In the genomic region with DNA sequence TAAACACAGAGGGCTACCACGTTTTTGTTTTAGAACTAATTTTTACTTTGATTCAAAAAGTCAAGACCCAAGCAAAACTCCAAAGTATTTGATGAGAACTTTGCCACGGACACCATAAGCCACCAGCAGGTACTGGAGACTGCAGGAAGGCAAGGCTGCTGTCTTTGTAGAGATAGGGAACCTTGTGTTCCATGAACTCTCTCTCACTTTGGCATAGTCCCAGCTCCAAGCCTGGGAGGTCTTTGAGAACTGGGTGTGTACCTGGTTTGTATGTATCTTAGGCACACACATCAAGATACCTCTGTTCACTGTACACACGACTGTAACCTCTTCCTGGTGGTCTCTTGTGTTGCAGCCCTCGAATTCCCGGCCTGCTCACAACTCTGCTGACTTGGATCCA, we compare ENCODE assay signal across 32 mouse cellular contexts. TPM values are rescaled to one million over a fixed set of nuclear protein-coding genes. Genes with fewer than 3 reads are reported as not detected.
"Had no signal": no experiment of that assay in that cellular context is flagged by ENCODE, and none has a peak within 500 bp of the region (broad histone marks: within the 10 kb centered on the region; RNA-seq: fewer than 3 reads in every experiment).

No protein-coding gene starts in this region.

- H3K4me3 ChIP-seq: gastrocnemius, adult 2 months; heart, embryonic 12.5 days; hindbrain, embryonic 10.5 days; hindbrain, embryonic 12.5 days; intestine, embryonic 15.5 days; left cerebral cortex, adult 2 months; limb, embryonic 13.5 days; limb, embryonic 15.5 days; liver, embryonic 12.5 days had no signal

- ATAC-seq: hindbrain, embryonic 16.5 days; inflammation-experienced regulatory T-cells, adult 6 months; intestine, embryonic 15.5 days; intestine, postnatal 0 days; liver, embryonic 12.5 days had no signal

- H3K4me1 ChIP-seq: heart, embryonic 12.5 days; intestine, embryonic 15.5 days; limb, embryonic 13.5 days; limb, embryonic 15.5 days; liver, embryonic 12.5 days had no signal

- DNase-seq: gastrocnemius, adult 2 months; gastrocnemius, postnatal 10 days; gastrocnemius, postnatal 25 days; heart, postnatal 10 days; heart, postnatal 4 days; kidney, adult 18-20 months; kidney, adult 8-10 months; kidney, postnatal 10 days; kidney, postnatal 25 days; kidney, postnatal 4 days; layer of hippocampus, adult 9-11 months had no signal

- H3K36me3 ChIP-seq: intestine, embryonic 15.5 days had no signal

- H3K27ac ChIP-seq: gastrocnemius, adult 2 months; hindbrain, embryonic 10.5 days; hindbrain, embryonic 12.5 days; hindbrain, embryonic 14.5 days; intestine, embryonic 15.5 days; left cerebral cortex, adult 2 months; limb, embryonic 13.5 days; limb, embryonic 15.5 days; liver, embryonic 12.5 days; liver, embryonic 14.5 days had no signal

- H3K9me3 ChIP-seq: heart, embryonic 12.5 days; hindbrain, embryonic 10.5 days; hindbrain, embryonic 12.5 days; intestine, embryonic 15.5 days; limb, embryonic 13.5 days; limb, embryonic 15.5 days; liver, embryonic 12.5 days had no signal

- H3K9ac ChIP-seq: heart, embryonic 12.5 days; hindbrain, embryonic 12.5 days; hindbrain, embryonic 14.5 days; intestine, embryonic 15.5 days; limb, embryonic 13.5 days; limb, embryonic 15.5 days; liver, embryonic 12.5 days; liver, embryonic 14.5 days had no signal

- H3K27me3 ChIP-seq: heart, embryonic 12.5 days; hindbrain, embryonic 12.5 days; intestine, embryonic 15.5 days; limb, embryonic 13.5 days; limb, embryonic 15.5 days; liver, embryonic 12.5 days had no signal

RNA-seq across cellular contexts. Expression of gene Cldn20, which starts 18.0 kb away (rescaled TPM):
- total RNA-seq: gastrocnemius, adult 2 months; gastrocnemius, postnatal 25 days; granulocyte monocyte progenitor cell, adult 5-6 weeks; heart, adult 8-10 months; heart, postnatal 10 days; heart, postnatal 25 days; heart, postnatal 4 days; layer of hippocampus, adult 8-10 months; layer of hippocampus, postnatal 14 days; liver, adult 2 months had no signal
- polyA plus RNA-seq: heart, embryonic 12.5 days; heart, embryonic 14.5 days; hindbrain, embryonic 10.5 days; hindbrain, embryonic 16.5 days; inflammation-experienced regulatory T-cells, adult 6 months; intestine, embryonic 15.5 days; intestine, postnatal 0 days; kidney, embryonic 16.5 days; liver, embryonic 12.5 days had no signal
